Mouse (Mus musculus) thymus, adult 18-20 months (tissue): ENCODE measurements around the gene Hoxa9.

Experiments used
- DNase-seq, 2 experiments: peaks; one replicate each; pipeline ENCODE4 v3.0.0; 2022; ENCODE audit warnings: mixed read lengths in 2 of 2

Hoxa9 gene

GRCm38 (mm10) chr6:52200751-52201250 is 30.1 kb downstream of the Hoxa9 start:
- DNase-seq: no peak

GRCm38 (mm10) chr6:52200073-52200750 is 30.7 kb downstream of the Hoxa9 start:
- DNase-seq: no peak

GRCm38 (mm10) chr6:52197271-52197670 is 33.6 kb downstream of the Hoxa9 start:
- no peak for DNase-seq

GRCm38 (mm10) chr6:52196811-52197210 is 34.1 kb downstream of the Hoxa9 start:
- no peak for DNase-seq

- no peak for DNase-seq
Observed at GRCm38 (mm10) chr6:52194690-52195089, 36.2 kb downstream of the Hoxa9 start.

GRCm38 (mm10) chr6:52191860-52192550 is 38.9 kb downstream of the Hoxa9 start:
- DNase-seq: peak; percentile 63 to 69

- no peak for DNase-seq
Observed at GRCm38 (mm10) chr6:52190906-52191810, 39.7 kb downstream of the Hoxa9 start, which contains the start of gene Hoxa4. Hoxa4 (minus strand) TSS chr6:52191753.

GRCm38 (mm10) chr6:52190410-52190809 is 40.5 kb downstream of the Hoxa9 start:
- DNase-seq: no peak

- DNase-seq: no peak
Observed at GRCm38 (mm10) chr6:52189909-52190308, 41.0 kb downstream of the Hoxa9 start.

- no peak for DNase-seq
Observed at GRCm38 (mm10) chr6:52189172-52189591, 41.7 kb downstream of the Hoxa9 start.

GRCm38 (mm10) chr6:52186500-52186899 is 44.4 kb downstream of the Hoxa9 start:
- DNase-seq: no peak

- DNase-seq: no peak
Observed at GRCm38 (mm10) chr6:52185834-52186233, 45.1 kb downstream of the Hoxa9 start.

GRCm38 (mm10) chr6:52185222-52185621 is 45.7 kb downstream of the Hoxa9 start:
- no peak for DNase-seq

GRCm38 (mm10) chr6:52184668-52185067 is 46.2 kb downstream of the Hoxa9 start:
- DNase-seq: no peak

- DNase-seq: no peak
Observed at GRCm38 (mm10) chr6:52183311-52184080, 47.4 kb downstream of the Hoxa9 start.

- no peak for DNase-seq
Observed at GRCm38 (mm10) chr6:52182793-52183192, 48.1 kb downstream of the Hoxa9 start.

GRCm38 (mm10) chr6:52182030-52182429 is 48.9 kb downstream of the Hoxa9 start:
- no peak for DNase-seq

GRCm38 (mm10) chr6:52180726-52181125 is 50.2 kb downstream of the Hoxa9 start:
- no peak for DNase-seq

GRCm38 (mm10) chr6:52180213-52180710 is 50.6 kb downstream of the Hoxa9 start:
- DNase-seq: no peak

- no peak for DNase-seq
Observed at GRCm38 (mm10) chr6:52179690-52180089, 51.2 kb downstream of the Hoxa9 start.

GRCm38 (mm10) chr6:52178918-52179665 is 51.8 kb downstream of the Hoxa9 start:
- DNase-seq: no peak
